Mouse (Mus musculus): ENCODE data around the gene Pard3b. TPM values are rescaled to one million over a fixed set of nuclear protein-coding genes. Genes with fewer than 3 reads are reported as not detected.

Pard3b gene
- polyA plus RNA-seq, 1 experiment from 2014 or later = 25.5 TPM

- no peak overlapping the region for H3K4me2 ChIP-seq (replicated peaks)
- H3K27me3 ChIP-seq = no peaks in the 10 kb centered on the region
- no peaks in the 10 kb centered on the region for H3K36me3 ChIP-seq
- 0 out of 2 replicates have a peak, but pooled peaks have one; percentile 56 for ATAC-seq (ENCODE audit: insufficient number of reproducible peaks, insufficient read depth, low FRiP score, low TSS enrichment)
- no peak overlapping the region for H3K9ac ChIP-seq
- no peaks in the 10 kb centered on the region for H3K9me3 ChIP-seq
- no peaks in the 10 kb centered on the region for H3K4me1 ChIP-seq
- no peak overlapping the region for H3K27ac ChIP-seq
- no peak overlapping the region for H3K4me3 ChIP-seq
These were observed 132.6 kb downstream of the Pard3b start for GRCm38 (mm10) chr1:61771213-61771612.

- H3K27ac ChIP-seq = no peak overlapping the region
- no peaks in the 10 kb centered on the region for H3K9me3 ChIP-seq
- H3K27me3 ChIP-seq = no peaks in the 10 kb centered on the region
- H3K9ac ChIP-seq = no peak overlapping the region
- H3K4me1 ChIP-seq = no peaks in the 10 kb centered on the region
- H3K36me3 ChIP-seq = no peaks in the 10 kb centered on the region
- H3K4me2 ChIP-seq (replicated peaks) = no peak overlapping the region
- ATAC-seq (ENCODE audit: insufficient number of reproducible peaks, insufficient read depth, low FRiP score, low TSS enrichment) = no peak
- no peak overlapping the region for H3K4me3 ChIP-seq
These were observed 140.1 kb downstream of the Pard3b start for GRCm38 (mm10) chr1:61778731-61779130.

- no peak overlapping the region for H3K4me2 ChIP-seq (replicated peaks)
- H3K4me1 ChIP-seq = no peaks in the 10 kb centered on the region
- no peak for ATAC-seq (ENCODE audit: insufficient number of reproducible peaks, insufficient read depth, low FRiP score, low TSS enrichment)
- no peaks in the 10 kb centered on the region for H3K36me3 ChIP-seq
- WGBS = 55% methylated on average over 5 of the region's 5 CpGs
- H3K4me3 ChIP-seq = no peak overlapping the region
- no peak overlapping the region for H3K9ac ChIP-seq
- H3K27me3 ChIP-seq = no peaks in the 10 kb centered on the region
- no peak overlapping the region for H3K27ac ChIP-seq
- no peaks in the 10 kb centered on the region for H3K9me3 ChIP-seq
These were observed 141.3 kb downstream of the Pard3b start for GRCm38 (mm10) chr1:61779906-61780305.

- Histone ChIP-seq H3K4me2 (replicated peaks) (no peak overlapping the region), H3K36me3 (no peaks in the 10 kb centered on the region), H3K27me3 (no peaks in the 10 kb centered on the region), H3K4me3 (no peak overlapping the region), H3K27ac (no peak overlapping the region), H3K4me1 (no peaks in the 10 kb centered on the region), H3K9ac (no peak overlapping the region), H3K9me3 (no peaks in the 10 kb centered on the region)
- 78% methylated on average over 5 of the region's 5 CpGs for WGBS
- ATAC-seq (ENCODE audit: insufficient number of reproducible peaks, insufficient read depth, low FRiP score, low TSS enrichment) = no peak
These were observed 157.7 kb downstream of the Pard3b start for GRCm38 (mm10) chr1:61796296-61796695.

- Histone ChIP-seq H3K4me3 (no peak overlapping the region), H3K4me2 (replicated peaks) (no peak overlapping the region), H3K4me1 (no peaks in the 10 kb centered on the region), H3K27me3 (no peaks in the 10 kb centered on the region), H3K9ac (no peak overlapping the region), H3K9me3 (no peaks in the 10 kb centered on the region), H3K27ac (no peak overlapping the region), H3K36me3 (no peaks in the 10 kb centered on the region)
- no peak for ATAC-seq (ENCODE audit: insufficient number of reproducible peaks, insufficient read depth, low FRiP score, low TSS enrichment)
- WGBS = 32% methylated on average over 1 of the region's 1 CpGs
These were observed 181.6 kb downstream of the Pard3b start for GRCm38 (mm10) chr1:61820213-61820612.

GRCm38 (mm10) chr1:61825560-61826191 lies 187.1 kb downstream of the Pard3b start:
- Histone ChIP-seq H3K9ac (no peak overlapping the region), H3K27me3 (no peaks in the 10 kb centered on the region), H3K4me1 (no peaks in the 10 kb centered on the region), H3K4me3 (no peak overlapping the region), H3K9me3 (no peaks in the 10 kb centered on the region), H3K27ac (no peak overlapping the region), H3K4me2 (replicated peaks) (no peak overlapping the region), H3K36me3 (no peaks in the 10 kb centered on the region)
- no peak for ATAC-seq (ENCODE audit: insufficient number of reproducible peaks, insufficient read depth, low FRiP score, low TSS enrichment)
- 97% methylated on average over 3 of the region's 3 CpGs for WGBS

GRCm38 (mm10) chr1:61837006-61837544 lies 198.5 kb downstream of the Pard3b start:
- Histone ChIP-seq H3K27ac (no peak overlapping the region), H3K4me3 (no peak overlapping the region), H3K4me2 (replicated peaks) (no peak overlapping the region), H3K9ac (no peak overlapping the region), H3K4me1 (no peaks in the 10 kb centered on the region), H3K36me3 (no peaks in the 10 kb centered on the region), H3K9me3 (no peaks in the 10 kb centered on the region), H3K27me3 (no peaks in the 10 kb centered on the region)
- WGBS = 67% methylated on average over 6 of the region's 6 CpGs
- no peak for ATAC-seq (ENCODE audit: insufficient number of reproducible peaks, insufficient read depth, low FRiP score, low TSS enrichment)

- Histone ChIP-seq H3K4me1 (no peaks in the 10 kb centered on the region), H3K4me3 (no peak overlapping the region), H3K4me2 (replicated peaks) (no peak overlapping the region), H3K27me3 (no peaks in the 10 kb centered on the region), H3K36me3 (no peaks in the 10 kb centered on the region), H3K9ac (no peak overlapping the region), H3K27ac (no peak overlapping the region), H3K9me3 (no peaks in the 10 kb centered on the region)
- no peak for ATAC-seq (ENCODE audit: insufficient number of reproducible peaks, insufficient read depth, low FRiP score, low TSS enrichment)
These were observed 208.0 kb downstream of the Pard3b start for GRCm38 (mm10) chr1:61846606-61847005.

GRCm38 (mm10) chr1:61849029-61849714 lies 210.5 kb downstream of the Pard3b start:
- Histone ChIP-seq H3K4me2 (replicated peaks) (no peak overlapping the region), H3K9ac (no peak overlapping the region), H3K36me3 (no peaks in the 10 kb centered on the region), H3K9me3 (no peaks in the 10 kb centered on the region), H3K4me3 (no peak overlapping the region), H3K4me1 (no peaks in the 10 kb centered on the region), H3K27ac (no peak overlapping the region), H3K27me3 (no peaks in the 10 kb centered on the region)
- ATAC-seq (ENCODE audit: insufficient number of reproducible peaks, insufficient read depth, low FRiP score, low TSS enrichment) = no peak
- 84% methylated on average over 6 of the region's 6 CpGs for WGBS

GRCm38 (mm10) chr1:61850471-61850870 lies 211.8 kb downstream of the Pard3b start:
- no peaks in the 10 kb centered on the region for H3K4me1 ChIP-seq
- ATAC-seq (ENCODE audit: insufficient number of reproducible peaks, insufficient read depth, low FRiP score, low TSS enrichment) = no peak
- WGBS = 74% methylated on average over 5 of the region's 5 CpGs

GRCm38 (mm10) chr1:61851176-61851575 lies 212.6 kb downstream of the Pard3b start:
- H3K36me3 ChIP-seq = no peaks in the 10 kb centered on the region
- H3K9me3 ChIP-seq = no peaks in the 10 kb centered on the region
- no peak overlapping the region for H3K27ac ChIP-seq
- no peak overlapping the region for H3K4me3 ChIP-seq
- no peaks in the 10 kb centered on the region for H3K27me3 ChIP-seq
- H3K4me1 ChIP-seq = no peaks in the 10 kb centered on the region
- 53% methylated on average over 5 of the region's 5 CpGs for WGBS
- H3K4me2 ChIP-seq (replicated peaks) = no peak overlapping the region
- H3K9ac ChIP-seq = no peak overlapping the region
- no peak for ATAC-seq (ENCODE audit: insufficient number of reproducible peaks, insufficient read depth, low FRiP score, low TSS enrichment)

More at GRCm38 (mm10) chr1:61850471-61850870, 211.8 kb downstream of the Pard3b start:
- H3K4me2 ChIP-seq (replicated peaks) = no peak overlapping the region
- H3K27me3 ChIP-seq = no peaks in the 10 kb centered on the region
- no peak overlapping the region for H3K9ac ChIP-seq
- H3K27ac ChIP-seq = no peak overlapping the region
- no peaks in the 10 kb centered on the region for H3K36me3 ChIP-seq
- H3K4me3 ChIP-seq = no peak overlapping the region
- H3K9me3 ChIP-seq = no peaks in the 10 kb centered on the region

GRCm38 (mm10) chr1:61867286-61868082 lies 228.9 kb downstream of the Pard3b start:
- Histone ChIP-seq H3K27ac (no peak overlapping the region), H3K9ac (no peak overlapping the region), H3K9me3 (no peaks in the 10 kb centered on the region), H3K27me3 (no peaks in the 10 kb centered on the region), H3K36me3 (no peaks in the 10 kb centered on the region), H3K4me2 (replicated peaks) (no peak overlapping the region), H3K4me1 (no peaks in the 10 kb centered on the region), H3K4me3 (no peak overlapping the region)
- 69% methylated on average over 2 of the region's 2 CpGs for WGBS
- ATAC-seq (ENCODE audit: insufficient number of reproducible peaks, insufficient read depth, low FRiP score, low TSS enrichment) = no peak

All from embryonic facial prominence, embryonic 12.5 days (tissue).